In the genomic region with DNA sequence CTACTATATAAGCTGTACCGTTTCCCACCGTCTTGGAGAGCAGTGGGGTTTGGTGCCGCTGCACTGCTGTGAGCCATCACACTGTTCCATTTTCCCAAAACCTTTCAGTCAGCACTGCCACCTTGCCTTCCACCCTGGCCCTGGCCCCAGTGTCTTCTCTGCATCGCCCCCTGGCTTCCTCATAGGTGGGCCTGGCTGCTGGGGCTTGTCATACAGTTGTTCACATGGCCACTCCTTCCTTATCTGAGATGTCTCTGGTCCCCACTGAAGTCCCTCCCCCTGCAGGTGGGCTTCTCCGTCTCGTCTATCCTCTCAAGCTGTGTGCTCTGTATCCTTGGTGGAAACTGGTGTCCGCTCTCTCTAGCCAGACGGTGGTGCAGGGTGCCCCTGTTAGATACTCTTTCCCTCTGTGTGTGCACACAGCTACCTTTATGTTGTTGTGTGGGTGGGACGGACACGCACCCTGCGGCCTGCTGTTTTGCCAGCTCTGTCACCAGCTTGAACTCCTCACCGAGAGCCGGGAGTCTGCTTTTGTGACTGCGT, we compare ENCODE assay signal across 19 mouse cellular contexts. TPM values are rescaled to one million over a fixed set of nuclear protein-coding genes. Genes with fewer than 3 reads are reported as not detected.
A peak's percentile ranks its signal among the peaks of the same experiment; 100 is the strongest.
DNase-seq lines count a peak whose midpoint lies in the region; ATAC-seq and TF ChIP-seq lines count a peak whose summit lies in the region.
"Had no signal": no experiment of that assay in that cellular context is flagged by ENCODE, and none has a peak within 500 bp of the region (broad histone marks: within the 10 kb centered on the region; RNA-seq: fewer than 3 reads in every experiment).

No protein-coding gene starts in this region.

- no peaks in the 10 kb centered on the region for H3K27me3 ChIP-seq in cerebellum, adult 2 months (ENCODE audit: control insufficient read depth, insufficient read depth, low read length)
- H3K27me3 ChIP-seq in kidney, postnatal 0 days (ENCODE audit: insufficient read depth, low read length): no peaks in the 10 kb centered on the region
- H3K27me3 ChIP-seq in E14TG2a.4 (ENCODE audit: insufficient read depth, low read length): no peaks in the 10 kb centered on the region
- no peaks in the 10 kb centered on the region for H3K27me3 ChIP-seq in liver, embryonic 13.5 days
- H3K27me3 ChIP-seq in hindbrain, embryonic 14.5 days (ENCODE audit: control insufficient read depth, insufficient read depth, low read length): no peaks in the 10 kb centered on the region
- H3K27me3 ChIP-seq: forebrain, embryonic 12.5 days; heart, embryonic 15.5 days; Patski had no signal

- no peak overlapping the region for H3K9ac ChIP-seq in kidney, postnatal 0 days (ENCODE audit: low read depth, low read length)
- peak overlapping the region; percentile 14; the same call in 1 of the 2 replicates for H3K9ac ChIP-seq in liver, embryonic 13.5 days
- H3K9ac ChIP-seq in hindbrain, embryonic 14.5 days: no peak overlapping the region
- H3K9ac ChIP-seq: forebrain, embryonic 12.5 days; heart, embryonic 15.5 days had no signal

- H3K9me3 ChIP-seq in kidney, postnatal 0 days (replicated peaks; ENCODE audit: low read length): no peaks in the 10 kb centered on the region
- no peaks in the 10 kb centered on the region for H3K9me3 ChIP-seq in E14TG2a.4 (ENCODE audit: low read length)
- no peaks in the 10 kb centered on the region for H3K9me3 ChIP-seq in liver, embryonic 13.5 days (replicated peaks)
- H3K9me3 ChIP-seq in hindbrain, embryonic 14.5 days (ENCODE audit: control insufficient read depth, low read length): no peaks in the 10 kb centered on the region
- H3K9me3 ChIP-seq: forebrain, embryonic 12.5 days; heart, embryonic 15.5 days had no signal

- no peak for TF ChIP-seq POLR2A in cerebellum, adult 2 months (IDR thresholded peaks at IDR 0.05; ENCODE audit: borderline replicate concordance, insufficient read depth, low read length)

- WGBS in cerebellum, adult 2 months: 59% methylated on average over 14 of the region's 14 CpGs
- WGBS in kidney, postnatal 0 days: 90% methylated on average over 14 of the region's 14 CpGs
- 75% methylated on average over 14 of the region's 14 CpGs for WGBS in liver, embryonic 13.5 days (ENCODE audit: insufficient replicate concordance)
- 96% methylated on average over 14 of the region's 14 CpGs for WGBS in hindbrain, embryonic 14.5 days

- peak overlapping the region; percentile 64 for H3K27ac ChIP-seq in cerebellum, adult 2 months (ENCODE audit: insufficient read depth, low read length)
- H3K27ac ChIP-seq in kidney, postnatal 0 days: no peak overlapping the region
- peak overlapping the region; percentile 37 for H3K27ac ChIP-seq in liver, embryonic 13.5 days
- no peak overlapping the region for H3K27ac ChIP-seq in hindbrain, embryonic 14.5 days
- H3K27ac ChIP-seq: forebrain, embryonic 12.5 days; macrophage had no signal

- no peak for ATAC-seq in kidney, postnatal 0 days (replicated peaks; ENCODE audit: low FRiP score, low read depth)
- ATAC-seq in liver, embryonic 13.5 days (ENCODE audit: low read depth): no peak
- no peak for ATAC-seq in hindbrain, embryonic 14.5 days (ENCODE audit: low FRiP score)
- ATAC-seq: Patski had no signal

- H3K4me3 ChIP-seq in cerebellum, adult 2 months (replicated peaks; ENCODE audit: insufficient read depth, low read depth, low read length): no peak overlapping the region
- no peak overlapping the region for H3K4me3 ChIP-seq in kidney, postnatal 0 days (replicated peaks; ENCODE audit: low read depth, low read length)
- H3K4me3 ChIP-seq in E14TG2a.4 (replicated peaks; ENCODE audit: low read length): peak overlapping the region; percentile 29; the same call in 1 of the 2 replicates
- H3K4me3 ChIP-seq in liver, embryonic 13.5 days (replicated peaks): no peak overlapping the region
- H3K4me3 ChIP-seq in hindbrain, embryonic 14.5 days (replicated peaks; ENCODE audit: low read length): no peak overlapping the region
- H3K4me3 ChIP-seq: forebrain, embryonic 12.5 days; heart, embryonic 15.5 days had no signal

- DNase-seq in cerebellum, adult 2 months: no peak
- no peak for DNase-seq in cerebellum, adult 8-10 months
- DNase-seq in kidney, postnatal 0 days (ENCODE audit: low spot score): no peak
- no peak for DNase-seq in kidney, postnatal 25 days
- DNase-seq in liver, embryonic 13.5 days: no peak
- DNase-seq in hindbrain, embryonic 14.5 days (ENCODE audit: low spot score): no peak
- DNase-seq in embryo, embryonic 10 days (ENCODE audit: low spot score): no peak
- DNase-seq: adrenal gland, postnatal 25 days; cerebellum, postnatal 14 days; gastrocnemius, postnatal 36 days; lung, adult 2 months; midbrain, embryonic 14.5 days; retina, postnatal 1 day; right cerebral cortex, postnatal 4 days had no signal

- H3K4me1 ChIP-seq in cerebellum, adult 2 months (ENCODE audit: control insufficient read depth, insufficient read depth, low read length): peaks cover 69% of the 10 kb centered on the region
- 0 out of 2 replicates have a peak, but pooled peaks cover 8% of the 10 kb centered on the region for H3K4me1 ChIP-seq in kidney, postnatal 0 days (replicated peaks; ENCODE audit: insufficient read depth, low read length)
- peaks cover 94% of the 10 kb centered on the region for H3K4me1 ChIP-seq in E14TG2a.4 (replicated peaks; ENCODE audit: low read depth, low read length)
- peaks cover 86% of the 10 kb centered on the region for H3K4me1 ChIP-seq in liver, embryonic 13.5 days (replicated peaks)
- H3K4me1 ChIP-seq in hindbrain, embryonic 14.5 days (replicated peaks; ENCODE audit: control insufficient read depth, insufficient read depth, low read length): peaks cover 6% of the 10 kb centered on the region

- no peak for TF ChIP-seq CTCF in cerebellum, adult 2 months (IDR thresholded peaks at IDR 0.05; ENCODE audit: borderline replicate concordance, insufficient read depth, low read depth, low read length)
- TF ChIP-seq CTCF in kidney, postnatal 0 days (IDR thresholded peaks at IDR 0.05; ENCODE audit: low read depth): 0 out of 2 replicates have a peak, but pooled peaks have one; percentile 9
- no peak for TF ChIP-seq CTCF in E14TG2a.4 (conservative IDR thresholded peaks at IDR 0.05; ENCODE audit: low read length)

- H3K4me2 ChIP-seq in kidney, postnatal 0 days (ENCODE audit: low read length): no peak overlapping the region
- no peak overlapping the region; the same call in 1 of the 2 replicates for H3K4me2 ChIP-seq in liver, embryonic 13.5 days
- no peak overlapping the region for H3K4me2 ChIP-seq in hindbrain, embryonic 14.5 days (replicated peaks)
- H3K4me2 ChIP-seq: forebrain, embryonic 12.5 days; heart, embryonic 15.5 days had no signal

- peaks cover 14% of the 10 kb centered on the region for H3K36me3 ChIP-seq in kidney, postnatal 0 days (ENCODE audit: insufficient read depth, low read length)
- peaks cover 93% of the 10 kb centered on the region for H3K36me3 ChIP-seq in E14TG2a.4 (ENCODE audit: insufficient read depth, low read length)
- peaks cover 82% of the 10 kb centered on the region for H3K36me3 ChIP-seq in liver, embryonic 13.5 days
- H3K36me3 ChIP-seq in hindbrain, embryonic 14.5 days (replicated peaks; ENCODE audit: control insufficient read depth, insufficient read depth): peaks cover 46% of the 10 kb centered on the region

RNA-seq across cellular contexts. Expression of a gene that starts 13.2 kb away (rescaled TPM):
- 168 and 220 TPM in 2 replicates for polyA plus RNA-seq in cerebellum, adult 2 months (2012; rRNA removed)
- polyA plus RNA-seq in kidney, postnatal 0 days (2015; fragmentation: Nextera tagmentation; extraction: Ambion mirVana): 64.2 and 73.4 TPM in 2 replicates
- 68.8 and 72.6 TPM in 2 replicates for polyA plus RNA-seq in liver, embryonic 13.5 days (2015; fragmentation: Nextera tagmentation; extraction: Ambion mirVana)
- polyA plus RNA-seq in hindbrain, embryonic 14.5 days (2014; fragmentation: Nextera tagmentation; extraction: Ambion mirVana): 80.0 and 84.9 TPM in 2 replicates

RNA-seq across cellular contexts. Expression of a gene that starts 16.5 kb away (rescaled TPM):
- 33.1 and 36.5 TPM in 2 replicates for polyA plus RNA-seq in cerebellum, adult 2 months (2012; rRNA removed)
- 1.0 TPM in 2 replicates for polyA plus RNA-seq in kidney, postnatal 0 days (2015; fragmentation: Nextera tagmentation; extraction: Ambion mirVana)
- polyA plus RNA-seq in liver, embryonic 13.5 days (2015; fragmentation: Nextera tagmentation; extraction: Ambion mirVana): 0.14 and 0.16 TPM in 2 replicates
- polyA plus RNA-seq in hindbrain, embryonic 14.5 days (2014; fragmentation: Nextera tagmentation; extraction: Ambion mirVana): 0.56 and 0.63 TPM in 2 replicates

RNA-seq across cellular contexts. Expression of a gene that starts 45.0 kb away (rescaled TPM):
- polyA plus RNA-seq in cerebellum, adult 2 months (2012; rRNA removed): 84.1 and 85.5 TPM in 2 replicates
- polyA plus RNA-seq in kidney, postnatal 0 days (2015; fragmentation: Nextera tagmentation; extraction: Ambion mirVana): 51.9 and 54.6 TPM in 2 replicates
- polyA plus RNA-seq in liver, embryonic 13.5 days (2015; fragmentation: Nextera tagmentation; extraction: Ambion mirVana): 26.3 and 29.9 TPM in 2 replicates
- polyA plus RNA-seq in hindbrain, embryonic 14.5 days (2014; fragmentation: Nextera tagmentation; extraction: Ambion mirVana): 46.7 and 51.5 TPM in 2 replicates

RNA-seq across cellular contexts. Expression of a gene that starts 48.3 kb away (rescaled TPM):
- polyA plus RNA-seq in cerebellum, adult 2 months (2012; rRNA removed): 40.8 and 41.1 TPM in 2 replicates
- polyA plus RNA-seq in kidney, postnatal 0 days (2015; fragmentation: Nextera tagmentation; extraction: Ambion mirVana): 7.0 and 7.8 TPM in 2 replicates
- polyA plus RNA-seq in liver, embryonic 13.5 days (2015; fragmentation: Nextera tagmentation; extraction: Ambion mirVana): 4.1 and 4.8 TPM in 2 replicates
- polyA plus RNA-seq in hindbrain, embryonic 14.5 days (2014; fragmentation: Nextera tagmentation; extraction: Ambion mirVana): 14.5 and 14.8 TPM in 2 replicates

RNA-seq across cellular contexts. Expression of a gene that starts 51.2 kb away (rescaled TPM):
- 317 and 326 TPM in 2 replicates for polyA plus RNA-seq in cerebellum, adult 2 months (2012; rRNA removed)
- 12.2 and 13.5 TPM in 2 replicates for polyA plus RNA-seq in kidney, postnatal 0 days (2015; fragmentation: Nextera tagmentation; extraction: Ambion mirVana)
- polyA plus RNA-seq in liver, embryonic 13.5 days (2015; fragmentation: Nextera tagmentation; extraction: Ambion mirVana): 4.5 and 5.8 TPM in 2 replicates
- 12.4 and 15.4 TPM in 2 replicates for polyA plus RNA-seq in hindbrain, embryonic 14.5 days (2014; fragmentation: Nextera tagmentation; extraction: Ambion mirVana)

Comparison
In these comparisons a context has a peak if more than half of its experiments do, and no peak if none do; other contexts are left out.
1. H3K27ac ChIP-seq: peak in cerebellum, adult 2 months (single experiment) and liver, embryonic 13.5 days (single experiment); none in kidney, postnatal 0 days (single experiment) and hindbrain, embryonic 14.5 days (single experiment).
2. RNA of a gene that starts 16.5 kb away (polyA plus RNA-seq): 33.1 to 36.5 TPM in cerebellum, adult 2 months; 1.0 TPM in kidney, postnatal 0 days, 0.56 to 0.63 TPM in hindbrain, embryonic 14.5 days and 0.14 to 0.16 TPM in liver, embryonic 13.5 days; every median in the first group is over 10 times any median in the second.